Mouse (Mus musculus): Measurements from ENCODE around the gene Amn.

The Amn gene

GRCm38 (mm10) chr12:111270629-111271277 is at the start of gene Amn:
Gene Amn, plus strand, starts transcription at chr12:111271095.
- no peak for DNase-seq

DNA sequence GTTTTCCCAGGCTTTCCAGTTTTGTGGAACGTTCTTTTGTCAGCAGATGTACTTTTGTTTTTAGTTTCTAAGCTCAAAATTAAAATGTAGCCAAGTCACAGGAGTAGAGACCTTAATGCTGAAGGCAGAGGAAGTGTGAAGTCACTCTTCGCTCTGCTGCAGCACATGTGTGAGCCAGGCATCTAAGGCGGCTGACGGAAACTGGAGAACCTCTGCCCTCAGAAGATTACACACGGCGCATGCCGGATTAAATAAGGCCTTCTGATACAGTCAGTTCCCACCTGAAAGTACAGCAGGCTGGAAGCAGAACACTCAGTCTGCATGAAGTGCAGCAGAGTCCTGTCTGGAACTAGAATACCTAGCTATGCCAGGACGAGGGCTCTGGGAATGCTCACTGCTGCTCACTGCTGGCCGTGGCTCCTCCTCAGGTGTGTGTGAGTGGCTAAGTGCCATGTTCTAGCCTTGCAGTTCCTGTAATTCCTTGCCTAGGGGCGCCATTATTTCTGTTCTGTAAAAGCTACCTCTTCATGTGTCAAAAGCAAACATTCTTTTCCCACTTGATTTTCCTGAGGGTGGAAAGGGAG is 45.6 kb upstream of the Amn start:
- DNase-seq = no peak

- DNase-seq = no peak
These were observed 43.5 kb upstream of the Amn start for GRCm38 (mm10) chr12:111227410-111227809.

- DNase-seq = no peak
These were observed 42.4 kb upstream of the Amn start for GRCm38 (mm10) chr12:111228488-111228887.

GRCm38 (mm10) chr12:111230793-111231192 is 40.1 kb upstream of the Amn start:
- no peak for DNase-seq

DNA sequence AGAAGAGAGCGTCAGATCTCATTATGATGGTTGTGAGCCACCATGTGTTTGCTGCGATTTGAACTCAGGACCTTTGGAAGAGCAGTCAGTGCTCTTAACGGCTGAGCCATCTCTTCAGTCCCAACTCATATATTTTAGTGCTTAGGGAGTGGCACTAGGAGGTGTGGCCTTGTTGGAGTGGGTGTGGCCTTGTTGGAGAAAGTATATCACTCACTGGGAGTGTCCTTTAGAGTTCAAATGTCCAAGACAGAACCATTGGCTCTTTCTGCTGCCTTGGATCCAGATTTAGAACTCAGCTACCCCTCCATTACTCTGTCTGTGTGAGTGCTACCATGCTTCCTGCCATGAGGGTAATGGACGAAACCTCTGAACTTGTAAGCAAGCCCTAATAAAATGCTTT is 37.1 kb upstream of the Amn start:
- no peak for DNase-seq

DNA sequence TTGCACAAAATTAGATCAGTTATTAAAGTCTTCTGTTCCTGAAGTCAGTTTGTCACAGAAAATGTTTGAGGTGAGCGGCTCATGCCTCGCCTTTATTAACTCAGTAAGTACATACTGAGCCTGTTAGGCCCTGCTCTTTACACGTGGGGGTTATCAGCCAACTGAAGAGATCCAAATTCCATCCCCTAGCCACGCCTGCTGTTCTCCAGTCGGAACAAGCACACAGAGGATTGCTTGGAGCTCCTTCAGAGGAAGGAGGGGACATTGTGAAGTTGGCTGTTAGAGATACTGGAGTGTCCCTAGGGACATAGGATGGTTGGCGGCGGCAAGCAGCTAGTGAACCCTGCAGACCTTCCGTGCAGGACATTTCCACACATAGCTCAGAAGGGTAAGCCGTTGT is 36.5 kb upstream of the Amn start:
- DNase-seq = no peak

GRCm38 (mm10) chr12:111235631-111236030 is 35.3 kb upstream of the Amn start:
- DNase-seq = no peak

- no peak for DNase-seq
These were observed 33.2 kb upstream of the Amn start for GRCm38 (mm10) chr12:111237611-111238188.

DNA sequence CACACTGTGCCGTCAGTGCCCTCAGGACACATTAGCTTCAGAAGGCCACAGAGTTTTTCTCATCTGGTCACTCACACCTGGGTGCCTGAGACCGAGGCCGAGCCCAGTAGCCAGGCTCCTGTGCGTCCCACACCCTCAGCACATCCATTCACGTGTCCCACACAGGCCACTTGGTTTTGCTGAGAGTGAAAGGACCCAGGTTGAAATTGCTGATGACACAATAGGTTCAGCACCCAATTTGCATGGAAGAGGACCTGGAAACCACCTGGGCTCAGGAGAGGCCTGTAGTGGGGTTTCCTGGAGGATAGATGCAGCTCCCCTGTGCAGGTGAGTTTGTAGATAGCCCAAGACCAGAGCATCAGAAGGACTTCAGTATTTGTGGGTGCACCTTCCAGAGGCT is 32.5 kb upstream of the Amn start:
- DNase-seq = no peak

DNA sequence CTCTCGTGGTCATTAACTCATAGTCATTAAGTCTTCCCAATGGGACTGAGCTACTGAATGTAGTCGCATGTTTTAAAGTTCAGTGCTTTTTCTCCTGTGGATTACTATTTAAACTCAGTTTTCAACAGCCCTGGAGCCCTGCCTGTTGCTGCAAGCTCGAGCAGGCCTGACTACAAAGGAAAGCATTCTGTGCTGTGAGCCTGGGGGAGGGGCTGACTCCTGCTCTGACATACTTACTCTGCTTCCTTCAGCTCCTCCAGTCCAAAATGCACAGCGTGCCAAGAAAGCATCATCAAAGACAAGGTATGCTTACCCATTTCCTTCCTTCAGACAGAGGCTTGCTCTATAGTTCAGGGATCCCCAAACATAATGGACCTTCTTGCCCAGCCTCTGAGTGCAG is 32.1 kb upstream of the Amn start:
- DNase-seq = peak; percentile 38 to 57

DNA sequence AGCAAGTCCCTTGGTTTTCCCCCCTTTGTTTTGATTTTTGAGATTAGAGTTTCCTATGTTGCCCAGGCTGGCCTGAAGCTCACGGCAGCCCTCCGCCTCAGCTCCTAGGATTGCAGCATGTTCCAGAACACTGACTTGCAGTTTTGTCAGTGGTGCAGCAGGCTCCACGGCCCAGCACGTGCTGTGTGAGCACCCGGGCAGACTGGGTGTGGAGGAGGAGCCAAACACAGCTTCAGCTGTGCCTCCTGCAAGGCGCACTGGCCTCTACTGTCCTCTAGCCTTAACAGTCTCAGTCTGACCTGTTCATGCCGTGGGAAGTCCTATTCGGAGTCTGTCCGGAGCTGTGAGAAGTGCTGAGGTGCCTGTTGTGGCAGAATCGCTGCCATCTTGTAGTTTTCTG is 31.0 kb upstream of the Amn start:
- DNase-seq = peak; percentile 37 to 50

GRCm38 (mm10) chr12:111241916-111242315 is 29.0 kb upstream of the Amn start:
- peak; percentile 96 for DNase-seq

DNA sequence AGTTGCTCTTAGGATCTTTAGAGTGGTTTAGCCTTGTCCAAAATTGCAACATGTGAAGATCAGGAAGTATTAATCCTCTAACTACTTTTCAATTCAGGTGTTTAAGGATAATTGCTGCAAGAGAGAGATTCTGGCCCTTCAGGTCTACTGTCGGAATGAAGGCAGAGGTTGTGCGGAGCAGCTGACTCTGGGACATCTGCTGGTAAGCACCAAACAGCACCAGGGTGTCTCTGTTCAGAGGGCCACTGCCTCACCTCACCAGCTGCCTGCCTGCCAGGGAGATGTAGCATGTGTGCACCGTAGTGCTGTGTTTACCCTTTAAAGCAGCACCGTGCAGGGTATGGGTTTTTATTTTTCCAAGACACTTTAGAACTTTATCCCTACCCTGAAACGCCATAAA is 28.5 kb upstream of the Amn start:
- peak; percentile 51 to 61 for DNase-seq

DNA sequence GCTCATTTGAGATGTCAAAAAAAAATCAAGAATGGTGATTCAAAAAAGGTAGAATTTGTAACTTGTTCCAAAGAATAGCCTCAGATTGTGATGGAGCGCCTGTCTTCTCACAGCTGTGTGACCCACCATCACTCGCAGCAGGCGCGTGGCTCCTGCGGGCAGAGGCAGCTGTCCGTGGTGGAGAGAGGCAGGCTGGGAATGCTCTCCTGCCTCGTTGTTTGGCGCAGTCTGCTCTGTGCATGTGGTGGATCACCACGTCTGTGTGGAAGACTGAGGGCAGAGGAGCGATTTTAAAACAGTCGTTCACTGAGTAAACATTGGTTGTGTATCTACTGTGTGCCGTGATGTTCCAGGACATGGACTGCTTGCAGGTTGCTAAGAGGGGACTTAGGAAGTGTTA is 27.2 kb upstream of the Amn start:
- peak; percentile 51 to 53 for DNase-seq

DNA sequence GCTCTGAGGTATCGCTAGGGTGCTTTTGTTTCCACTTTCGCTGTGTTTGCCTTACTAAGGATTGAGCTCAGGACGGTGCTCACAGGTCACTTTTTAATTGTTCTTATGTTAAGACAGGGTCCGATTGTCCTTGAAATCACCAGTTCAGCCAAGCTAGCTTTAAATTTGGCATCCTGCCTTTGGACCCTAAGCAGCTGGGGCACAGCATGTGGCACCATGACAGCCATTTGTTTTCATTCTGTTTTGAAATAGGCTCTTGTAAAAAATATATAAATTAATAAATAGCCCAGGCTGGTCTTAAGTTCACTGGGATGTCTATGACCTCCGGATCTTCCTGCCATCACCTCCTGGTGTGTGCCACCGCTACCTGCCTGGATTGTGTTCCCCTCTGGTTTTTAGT is 25.8 kb upstream of the Amn start:
- no peak for DNase-seq

DNA sequence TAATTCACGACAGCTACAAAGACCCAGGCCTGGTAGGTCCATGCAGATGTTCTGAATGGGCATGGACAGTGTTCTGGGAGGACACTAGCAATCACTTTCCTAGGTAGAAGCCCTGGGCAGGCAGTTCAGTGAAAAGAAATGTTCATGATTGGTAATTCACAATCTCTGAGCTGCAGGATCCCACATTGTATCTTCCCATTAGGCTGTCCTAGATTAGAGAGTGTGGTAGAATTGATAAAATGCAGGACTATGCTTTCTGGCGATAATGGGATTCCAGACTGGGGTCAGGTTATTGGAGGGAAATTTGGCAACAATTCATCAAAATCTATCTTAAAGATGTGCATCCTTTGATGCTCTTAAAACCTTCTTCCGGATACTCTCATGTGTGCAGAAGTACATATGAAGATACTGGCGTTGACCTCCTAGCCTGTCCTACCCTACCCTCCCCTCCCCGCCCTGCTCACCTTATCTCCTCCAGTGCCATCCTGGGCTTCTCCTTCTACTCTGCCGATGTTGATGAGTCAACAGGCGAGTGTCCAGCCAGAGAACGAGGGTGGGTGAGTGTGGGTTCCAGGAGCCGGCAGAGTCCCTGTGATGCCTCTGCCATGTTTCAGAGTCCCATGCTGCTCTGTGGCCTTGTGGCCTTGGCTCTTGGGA is 24.0 kb upstream of the Amn start:
- DNase-seq = no peak

GRCm38 (mm10) chr12:111249095-111249494 is 21.8 kb upstream of the Amn start:
- no peak for DNase-seq

GRCm38 (mm10) chr12:111250116-111250515 is 20.8 kb upstream of the Amn start:
- no peak for DNase-seq

DNA sequence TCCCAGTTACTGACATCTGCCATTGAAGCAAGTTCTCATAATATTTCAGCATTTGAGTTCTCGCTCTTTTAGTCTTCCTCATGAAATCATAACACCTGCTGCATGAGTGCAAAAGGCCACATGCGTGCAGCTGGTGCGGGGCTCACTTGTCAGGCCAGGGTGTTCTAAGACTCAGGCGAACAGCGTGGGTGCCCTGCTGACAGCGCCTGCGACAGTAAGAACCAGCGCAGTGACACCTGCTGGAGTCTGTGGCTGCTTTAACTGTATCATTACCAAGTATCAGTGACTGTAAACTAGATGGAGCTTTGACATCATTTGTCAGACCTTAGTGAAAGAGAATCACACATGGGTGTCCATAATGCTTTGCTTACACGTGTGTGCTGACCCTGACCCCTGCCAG is 19.7 kb upstream of the Amn start:
- no peak for DNase-seq

DNA sequence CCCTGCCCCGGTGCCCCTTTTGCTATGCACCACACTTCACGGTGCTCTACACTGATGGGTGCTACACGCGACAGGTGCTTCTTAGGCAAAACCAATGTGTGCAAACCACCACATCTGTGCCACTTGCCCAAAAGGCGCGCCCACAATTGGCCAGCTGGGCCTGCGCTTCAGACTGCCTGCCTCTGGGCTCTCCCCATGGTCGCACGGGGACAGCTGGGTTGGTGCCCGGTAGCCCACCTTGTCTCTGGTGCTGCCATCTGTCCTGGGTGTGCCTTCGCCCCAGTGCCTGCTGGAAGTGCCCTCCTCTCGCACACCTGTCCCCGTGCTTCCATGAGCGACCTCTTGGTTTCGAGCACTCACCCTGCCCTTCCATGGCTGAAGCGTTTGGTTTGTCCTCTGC is 7.2 kb upstream of the Amn start:
- DNase-seq = peak in 1 of 2 experiments; percentile 12

- DNase-seq = peak; percentile 4 to 5
These were observed 5.7 kb upstream of the Amn start for GRCm38 (mm10) chr12:111265212-111265611.

- DNase-seq = no peak
These were observed 4.3 kb upstream of the Amn start for GRCm38 (mm10) chr12:111266592-111266991.

DNA sequence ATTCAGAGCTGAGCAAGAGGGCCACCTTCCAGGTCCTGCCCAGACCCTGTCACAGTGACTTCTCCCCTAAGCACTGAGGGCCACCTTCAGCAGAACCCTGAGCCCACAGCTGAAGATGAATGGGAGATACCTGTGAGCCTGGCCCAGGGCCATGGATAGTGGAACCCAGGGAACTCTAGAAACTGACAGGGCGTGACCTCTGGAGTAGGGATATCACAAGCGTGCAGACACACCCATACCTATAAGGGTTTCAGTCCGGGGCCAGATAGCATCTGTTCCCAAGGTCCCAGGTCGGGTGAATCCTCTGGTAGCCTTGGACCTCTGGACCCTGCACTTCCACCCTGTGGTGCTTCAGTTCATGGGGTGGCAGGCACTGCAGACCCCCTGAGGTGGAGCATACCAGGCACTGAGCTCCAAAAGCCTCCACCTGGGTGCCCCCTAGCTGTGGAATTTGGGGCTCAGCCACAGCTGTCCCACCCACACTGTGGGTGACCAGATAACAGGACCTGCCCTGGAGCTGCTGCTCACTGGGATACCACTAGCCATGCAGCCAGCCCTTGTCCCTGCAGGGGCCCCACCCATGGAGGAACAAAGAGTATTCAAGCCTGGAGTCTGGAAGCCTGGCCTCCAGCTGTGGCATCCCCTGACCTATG is 3.1 kb upstream of the Amn start:
- no peak for DNase-seq
